Mouse (Mus musculus): ENCODE results near the gene Apmap. TPM values are rescaled to one million over a fixed set of nuclear protein-coding genes. Genes with fewer than 3 reads are reported as not detected.

The Apmap gene
- total RNA-seq, 4 experiments from 2014 or later, result 46.6 to 68.1 (median 52.7) TPM

Other genes starting within 250 kb of the Apmap start
- gene 3300002I08Rik, start 245.8 kb downstream of the Apmap start, total RNA-seq (2022), result 1 to 10 TPM; 2.1 to 3.1 (median 2.5) TPM
- 1 to 10 TPM; 6.4 to 8.4 (median 7.9) TPM for gene Zfp442, start 157.1 kb downstream of the Apmap start, total RNA-seq (2022)
- under 1 TPM; 0.16 to 0.53 (median 0.37) TPM for gene Zfp345, start 123.5 kb downstream of the Apmap start, total RNA-seq (2022)
- not detected for gene Cst7, start 38.2 kb downstream of the Apmap start, total RNA-seq (2022)
- gene Acss1, start 59.9 kb upstream of the Apmap start, total RNA-seq (2022), result 100 to 1,000 TPM; 259 to 343 (median 275) TPM
- under 1 TPM; 0.09 to 0.13 (median 0.12) TPM for gene Vsx1, start 80.8 kb upstream of the Apmap start, total RNA-seq (2022)
- gene Entpd6, start 140.5 kb upstream of the Apmap start, total RNA-seq (2022), result 10 to 100 TPM; 15.1 to 19.9 (median 17.4) TPM
- gene Pygb, start 178.2 kb upstream of the Apmap start, total RNA-seq (2022), result 100 to 1,000 TPM; 547 to 617 (median 604) TPM